ENCODE assay signal across 10 mouse cellular contexts in the genomic region with DNA sequence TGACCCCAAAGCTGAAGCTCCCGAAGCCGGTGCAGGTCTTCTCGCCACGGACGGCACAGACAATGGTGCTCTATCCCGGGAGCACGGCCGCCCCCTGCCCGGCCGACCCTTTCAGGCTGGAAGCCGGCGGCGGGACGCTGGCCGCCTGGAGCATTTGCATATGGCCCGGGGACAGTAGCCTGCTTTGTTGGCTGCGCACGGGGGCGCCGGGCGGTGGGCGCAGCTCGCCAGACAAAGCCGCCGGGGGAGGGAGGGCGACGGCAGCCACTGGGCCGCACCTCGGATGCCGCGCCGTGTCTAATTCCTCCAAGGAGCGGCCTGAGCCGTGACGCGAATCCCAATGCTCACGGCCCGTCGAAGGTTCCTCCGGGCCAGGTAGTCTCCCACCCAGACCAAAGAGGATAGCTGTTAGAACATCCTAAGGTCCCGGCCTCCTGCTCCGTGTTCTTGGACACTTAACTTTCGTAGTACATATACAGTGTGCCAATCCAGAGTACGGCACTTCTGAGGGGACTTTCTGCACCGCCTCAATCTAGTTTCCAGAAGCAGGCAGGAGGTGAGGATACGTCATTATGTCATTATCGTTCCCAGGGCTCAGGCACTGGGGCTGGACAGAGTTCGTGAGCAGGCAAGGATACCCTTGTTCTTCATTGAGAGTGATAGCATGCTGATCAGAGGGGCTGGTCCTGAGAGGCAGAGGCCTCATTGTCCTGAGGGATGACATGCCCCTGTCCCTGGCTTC. TPM values are rescaled to one million over a fixed set of nuclear protein-coding genes. Genes with fewer than 3 reads are reported as not detected.
DNase-seq lines count a peak whose midpoint lies in the region; ATAC-seq lines count a peak whose summit lies in the region.
"Had no signal": no experiment of that assay in that cellular context is flagged by ENCODE, and none has a peak within 500 bp of the region (broad histone marks: within the 10 kb centered on the region; RNA-seq: fewer than 3 reads in every experiment).

No protein-coding gene starts in this region.

- peaks cover 5% of the 10 kb centered on the region; the same call in 1 of the 2 replicates for H3K4me1 ChIP-seq in kidney, embryonic 16.5 days (ENCODE audit: insufficient read depth, low read length)
- peaks cover 71% of the 10 kb centered on the region for H3K4me1 ChIP-seq in hindbrain, embryonic 12.5 days

- peak overlapping the region; percentile 28 for H3K4me3 ChIP-seq in kidney, embryonic 16.5 days (ENCODE audit: low read length)
- H3K4me3 ChIP-seq in hindbrain, embryonic 12.5 days, result peak overlapping the region; percentile 19
- H3K4me3 ChIP-seq: erythroblast, embryonic 14.5 days had no signal

- H3K9me3 ChIP-seq in kidney, embryonic 16.5 days (ENCODE audit: low read length), result no peaks in the 10 kb centered on the region
- H3K9me3 ChIP-seq in hindbrain, embryonic 12.5 days (replicated peaks), result no peaks in the 10 kb centered on the region

- H3K27me3 ChIP-seq in kidney, embryonic 16.5 days (ENCODE audit: insufficient read depth, low read length), result peaks cover 63% of the 10 kb centered on the region
- peaks cover 64% of the 10 kb centered on the region for H3K27me3 ChIP-seq in hindbrain, embryonic 12.5 days

- no peaks in the 10 kb centered on the region for H3K36me3 ChIP-seq in kidney, embryonic 16.5 days (ENCODE audit: insufficient read depth, low read length)
- no peaks in the 10 kb centered on the region for H3K36me3 ChIP-seq in hindbrain, embryonic 12.5 days

- WGBS in kidney, embryonic 16.5 days, result 2% methylated on average over 48 of the region's 48 CpGs
- under 1% methylated on average over 48 of the region's 48 CpGs for WGBS in hindbrain, embryonic 12.5 days

- ATAC-seq in kidney, embryonic 16.5 days (ENCODE audit: low FRiP score, low TSS enrichment), result no peak
- peak; percentile 54 for ATAC-seq in hindbrain, embryonic 12.5 days (ENCODE audit: low FRiP score)

- no peak overlapping the region for H3K27ac ChIP-seq in kidney, embryonic 16.5 days (ENCODE audit: low read length)
- peak overlapping the region; percentile 84 for H3K27ac ChIP-seq in hindbrain, embryonic 12.5 days
- H3K27ac ChIP-seq: liver, embryonic 14.5 days had no signal

- peak overlapping the region; percentile 35 for H3K4me2 ChIP-seq in kidney, embryonic 16.5 days (replicated peaks; ENCODE audit: low read depth, low read length)
- peak overlapping the region; percentile 45 for H3K4me2 ChIP-seq in hindbrain, embryonic 12.5 days (replicated peaks)

- no peak overlapping the region for H3K9ac ChIP-seq in kidney, embryonic 16.5 days (replicated peaks; ENCODE audit: low read length)
- peak overlapping the region; percentile 33; the same call in 1 of the 2 replicates for H3K9ac ChIP-seq in hindbrain, embryonic 12.5 days
- H3K9ac ChIP-seq: liver, embryonic 14.5 days had no signal

- DNase-seq in kidney, adult 11 months, result no peak
- DNase-seq in cerebellum, postnatal 25 days, result peak; percentile 18 to 40
- peak; percentile 70 for DNase-seq in neural tube, embryonic 10.5 days (ENCODE audit: extremely low spot score, low spot score)
- DNase-seq in left cerebral cortex, adult 18-20 months (ENCODE audit: low spot score in 2 of 2), result no peak
- no peak for DNase-seq in thymus, postnatal 36 days
- no peak for DNase-seq in left cerebral cortex, adult 11 months (ENCODE audit: low spot score)

RNA-seq across cellular contexts. Expression of a gene that starts 13.3 kb away (rescaled TPM):
- polyA plus RNA-seq in kidney, embryonic 16.5 days (2015; fragmentation: Nextera tagmentation; extraction: Ambion mirVana), result 11.5 and 13.5 TPM in 2 replicates
- polyA plus RNA-seq in hindbrain, embryonic 12.5 days (2016; fragmentation: Nextera tagmentation; extraction: Ambion mirVana), result 0.23 and 0.25 TPM in 2 replicates
- not detected for total RNA-seq in left cerebral cortex, adult 18-20 months (2021)
- polyA plus RNA-seq: erythroblast, embryonic 14.5 days had no signal

RNA-seq across cellular contexts. Expression of a gene that starts 45.8 kb away (rescaled TPM):
- 0.15 and 2.2 TPM in 2 replicates for polyA plus RNA-seq in kidney, embryonic 16.5 days (2015; fragmentation: Nextera tagmentation; extraction: Ambion mirVana)
- polyA plus RNA-seq in hindbrain, embryonic 12.5 days (2016; fragmentation: Nextera tagmentation; extraction: Ambion mirVana), result 0.22 TPM in 1 of 2 replicates, not detected in the other
- under 1 TPM; 0.37 to 0.42 TPM for total RNA-seq in left cerebral cortex, adult 18-20 months (2021)
- polyA plus RNA-seq: erythroblast, embryonic 14.5 days; liver, embryonic 14.5 days had no signal

RNA-seq across cellular contexts. Expression of a gene that starts 55.6 kb away (rescaled TPM):
- 12.3 and 15.3 TPM in 2 replicates for polyA plus RNA-seq in kidney, embryonic 16.5 days (2015; fragmentation: Nextera tagmentation; extraction: Ambion mirVana)
- 10.1 and 11.2 TPM in 2 replicates for polyA plus RNA-seq in hindbrain, embryonic 12.5 days (2016; fragmentation: Nextera tagmentation; extraction: Ambion mirVana)
- 1 to 10 TPM; 2.9 to 4.6 TPM for total RNA-seq in left cerebral cortex, adult 18-20 months (2021)

RNA-seq across cellular contexts. Expression of a gene that starts 55.7 kb away (rescaled TPM):
- 575 and 599 TPM in 2 replicates for polyA plus RNA-seq in kidney, embryonic 16.5 days (2015; fragmentation: Nextera tagmentation; extraction: Ambion mirVana)
- polyA plus RNA-seq in hindbrain, embryonic 12.5 days (2016; fragmentation: Nextera tagmentation; extraction: Ambion mirVana), result 523 and 555 TPM in 2 replicates
- 100 to 1,000 TPM; 188 to 189 TPM for total RNA-seq in left cerebral cortex, adult 18-20 months (2021)

Comparison
In these comparisons a context has a peak if more than half of its experiments do, and no peak if none do; other contexts are left out.
1. DNase-seq: peak in cerebellum, postnatal 25 days (2 of 2) and neural tube, embryonic 10.5 days (single experiment); none in kidney, adult 11 months (single experiment), left cerebral cortex, adult 18-20 months (0 of 2), thymus, postnatal 36 days (0 of 2) and left cerebral cortex, adult 11 months (single experiment).
2. RNA of a gene that starts 13.3 kb away (polyA plus RNA-seq): 11.5 to 13.5 TPM in kidney, embryonic 16.5 days; 0.23 to 0.25 TPM in hindbrain, embryonic 12.5 days; every median in the first group is over 10 times any median in the second.